ENCODE assay signal across 16 mouse cellular contexts in the genomic region with DNA sequence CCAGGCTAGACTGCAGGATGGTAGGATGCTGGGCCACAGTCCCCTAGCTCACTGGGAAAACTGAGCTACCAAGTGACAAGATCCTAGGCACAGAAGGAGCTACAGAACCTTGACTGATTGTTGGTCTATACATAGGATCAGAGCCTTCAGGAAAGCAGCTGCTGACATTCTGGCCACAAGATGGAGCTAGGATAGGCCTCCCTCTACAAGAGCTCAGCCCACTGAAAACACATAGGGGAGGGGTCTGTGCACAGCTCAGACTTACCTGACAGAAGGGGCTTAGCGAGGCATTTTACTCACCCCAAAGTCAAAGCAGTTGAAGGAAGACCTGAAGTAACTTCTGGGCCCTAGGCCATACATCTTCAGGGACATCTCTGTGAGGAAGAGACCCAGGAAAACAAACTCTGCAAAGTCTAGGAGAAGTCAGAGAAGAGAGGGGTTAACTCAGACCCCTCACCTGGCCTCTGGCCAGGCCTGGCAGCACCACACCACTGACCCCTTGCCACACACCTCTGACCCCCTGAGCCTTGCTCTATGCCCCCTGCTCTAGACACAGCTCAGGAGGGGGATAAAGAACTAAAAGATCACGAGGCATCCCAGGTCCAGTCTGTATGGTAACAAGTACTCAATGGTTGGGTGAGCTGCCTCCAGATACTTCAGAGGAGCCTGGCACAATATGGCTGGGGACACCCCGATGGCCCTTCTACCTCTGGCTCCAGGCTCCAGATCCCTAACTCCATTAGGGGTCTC.
A peak's percentile ranks its signal among the peaks of the same experiment; 100 is the strongest.
DNase-seq lines count a peak whose midpoint lies in the region; ATAC-seq and TF ChIP-seq lines count a peak whose summit lies in the region.
"Had no signal": no experiment of that assay in that cellular context is flagged by ENCODE, and none has a peak within 500 bp of the region (broad histone marks: within the 10 kb centered on the region; RNA-seq: fewer than 3 reads in every experiment).

No protein-coding gene starts in this region.

- WGBS in forebrain, postnatal 0 days = 86% methylated on average over 3 of the region's 3 CpGs
- WGBS in forebrain, embryonic 16.5 days = 78% methylated on average over 3 of the region's 3 CpGs
- 73% methylated on average over 3 of the region's 3 CpGs for WGBS in liver, postnatal 0 days (ENCODE audit: insufficient replicate concordance)

- H3K9me3 ChIP-seq in forebrain, postnatal 0 days (ENCODE audit: low read length) = no peaks in the 10 kb centered on the region
- no peaks in the 10 kb centered on the region for H3K9me3 ChIP-seq in forebrain, embryonic 16.5 days (ENCODE audit: control insufficient read depth, low read length)
- no peaks in the 10 kb centered on the region for H3K9me3 ChIP-seq in liver, postnatal 0 days (ENCODE audit: low read length)
- no peaks in the 10 kb centered on the region for H3K9me3 ChIP-seq in CH12.LX (replicated peaks; ENCODE audit: low read length)
- H3K9me3 ChIP-seq: heart, embryonic 15.5 days; hindbrain, embryonic 13.5 days had no signal

- no peak for DNase-seq in forebrain, postnatal 0 days
- no peak for DNase-seq in liver, postnatal 0 days
- DNase-seq in liver (no peak), CH12.LX (ENCODE audit: extremely low read depth) (no peak)
- DNase-seq in induced T-regulatory cell, adult 2 months (ENCODE audit: low read depth) = peak; percentile 14
- no peak for DNase-seq in gastrocnemius, postnatal 4 days (ENCODE audit: low spot score in 2 of 2)
- DNase-seq: adrenal gland, postnatal 25 days; B cell, adult 2 months; cerebellum, postnatal 10 days; kidney, adult 2 months; kidney, postnatal 4 days had no signal

- H3K36me3 ChIP-seq in forebrain, postnatal 0 days (ENCODE audit: insufficient read depth) = peaks cover 74% of the 10 kb centered on the region
- H3K36me3 ChIP-seq in forebrain, embryonic 16.5 days (ENCODE audit: control insufficient read depth, insufficient read depth) = peaks cover 22% of the 10 kb centered on the region
- no peaks in the 10 kb centered on the region for H3K36me3 ChIP-seq in liver, postnatal 0 days (replicated peaks; ENCODE audit: insufficient read depth, low read length)
- H3K36me3 ChIP-seq in CH12.LX (replicated peaks in 1 of 2; ENCODE audit: control insufficient read depth in 1 of 2, insufficient read depth in 1 of 2, low read length in 1 of 2) = no peaks in the 10 kb centered on the region
- H3K36me3 ChIP-seq: heart, embryonic 15.5 days had no signal

- TF ChIP-seq EP300 in liver, postnatal 0 days (IDR thresholded peaks at IDR 0.05; ENCODE audit: low read depth) = no peak
- TF ChIP-seq EP300 in CH12.LX (IDR thresholded peaks at IDR 0.05; ENCODE audit: low read length) = no peak

- dilution Hi-C loops in CH12.LX (cut with MboI; ENCODE audit: extremely low pct_ligation_motif_present, extremely low pct_unique_long_range_greater_than_20kb, low sequenced_read_pairs) = no loop called here

- in situ Hi-C loops in CH12.LX (cut with MboI; ENCODE audit: low pct_ligation_motif_present, low pct_unique_long_range_greater_than_20kb, low sequenced_read_pairs) = no loop called here

- no peaks in the 10 kb centered on the region for H3K79me2 ChIP-seq in CH12.LX (replicated peaks; ENCODE audit: control insufficient read depth, extremely low read depth, insufficient read depth, poor library complexity, severe bottlenecking)

- ATAC-seq in forebrain, postnatal 0 days = no peak
- no peak for ATAC-seq in forebrain, embryonic 16.5 days
- ATAC-seq in liver, postnatal 0 days = no peak

- no peaks in the 10 kb centered on the region for H3K4me1 ChIP-seq in forebrain, postnatal 0 days (ENCODE audit: insufficient read depth)
- H3K4me1 ChIP-seq in forebrain, embryonic 16.5 days (replicated peaks; ENCODE audit: control insufficient read depth, insufficient read depth, low read length) = no peaks in the 10 kb centered on the region
- no peaks in the 10 kb centered on the region for H3K4me1 ChIP-seq in liver, postnatal 0 days (ENCODE audit: insufficient read depth)
- no peaks in the 10 kb centered on the region for H3K4me1 ChIP-seq in CH12.LX (ENCODE audit: control insufficient read depth in 1 of 2, insufficient read depth in 2 of 2)
- H3K4me1 ChIP-seq: heart, embryonic 15.5 days; hindbrain, embryonic 13.5 days had no signal

- no peaks in the 10 kb centered on the region for H3K27me3 ChIP-seq in forebrain, postnatal 0 days (ENCODE audit: insufficient read depth, low read length)
- H3K27me3 ChIP-seq in forebrain, embryonic 16.5 days (replicated peaks; ENCODE audit: control insufficient read depth, insufficient read depth, low read length) = no peaks in the 10 kb centered on the region
- H3K27me3 ChIP-seq in liver, postnatal 0 days (ENCODE audit: insufficient read depth, low read length) = no peaks in the 10 kb centered on the region
- H3K27me3 ChIP-seq in CH12.LX (replicated peaks) = no peaks in the 10 kb centered on the region
- H3K27me3 ChIP-seq: heart, embryonic 15.5 days; hindbrain, embryonic 13.5 days had no signal

- TF ChIP-seq POLR2A in CH12.LX (IDR thresholded peaks at IDR 0.05; ENCODE audit: low read depth, low read length) = no peak

- no peak overlapping the region for H3K27ac ChIP-seq in forebrain, postnatal 0 days (ENCODE audit: low read depth, low read length)
- no peak overlapping the region for H3K27ac ChIP-seq in forebrain, embryonic 16.5 days (ENCODE audit: low read length)
- no peak overlapping the region for H3K27ac ChIP-seq in liver, postnatal 0 days (ENCODE audit: low read depth)
- no peak overlapping the region for H3K27ac ChIP-seq in CH12.LX (ENCODE audit: insufficient read depth, low read depth)
- H3K27ac ChIP-seq: heart, embryonic 15.5 days; hindbrain, embryonic 13.5 days; liver, embryonic 14.5 days had no signal

- H3K4me2 ChIP-seq in forebrain, postnatal 0 days (ENCODE audit: low read depth) = no peak overlapping the region
- H3K4me2 ChIP-seq in forebrain, embryonic 16.5 days (ENCODE audit: low read length) = no peak overlapping the region
- no peak overlapping the region for H3K4me2 ChIP-seq in liver, postnatal 0 days (ENCODE audit: low read depth, low read length)
- H3K4me2 ChIP-seq in CH12.LX (ENCODE audit: insufficient read depth, low read depth, poor library complexity, severe bottlenecking) = no peak overlapping the region
- H3K4me2 ChIP-seq: heart, embryonic 15.5 days; hindbrain, embryonic 13.5 days had no signal

- TF ChIP-seq RAD21 in CH12.LX (IDR thresholded peaks at IDR 0.05; ENCODE audit: low read depth, low read length) = peak; percentile 33

- H3K4me3 ChIP-seq in forebrain, postnatal 0 days (ENCODE audit: low read depth, low read length) = no peak overlapping the region
- H3K4me3 ChIP-seq in forebrain, embryonic 16.5 days (replicated peaks; ENCODE audit: low read length) = no peak overlapping the region
- no peak overlapping the region for H3K4me3 ChIP-seq in liver, postnatal 0 days (ENCODE audit: low read depth, low read length)
- no peak overlapping the region for H3K4me3 ChIP-seq in CH12.LX (replicated peaks in 1 of 3; ENCODE audit: low read depth in 2 of 3, low read length in 2 of 3, poor library complexity in 1 of 3)
- H3K4me3 ChIP-seq: heart, embryonic 15.5 days; hindbrain, embryonic 13.5 days; myocyte had no signal

- peak; percentile 23; the same call in 1 of the 2 replicates for TF ChIP-seq CTCF in forebrain, postnatal 0 days (IDR thresholded peaks at IDR 0.05; ENCODE audit: low read depth)
- peak; percentile 31 for TF ChIP-seq CTCF in liver, postnatal 0 days (IDR thresholded peaks at IDR 0.05; ENCODE audit: low read depth)
- peak in 1 of 2 experiments; percentile 52; a peak in 2 of 4 replicates for TF ChIP-seq CTCF in CH12.LX (conservative IDR thresholded peaks at IDR 0.05 in 1 of 2, IDR thresholded peaks at IDR 0.05 in 1 of 2; ENCODE audit: low read depth in 2 of 2, low read length in 2 of 2)

- H3K9ac ChIP-seq in forebrain, postnatal 0 days = no peak overlapping the region
- H3K9ac ChIP-seq in forebrain, embryonic 16.5 days (replicated peaks; ENCODE audit: low read depth, low read length) = no peak overlapping the region
- H3K9ac ChIP-seq in liver, postnatal 0 days (replicated peaks) = no peak overlapping the region
- no peak overlapping the region for H3K9ac ChIP-seq in CH12.LX (ENCODE audit: insufficient read depth, low read depth)
- H3K9ac ChIP-seq: heart, embryonic 15.5 days; hindbrain, embryonic 13.5 days; liver, embryonic 14.5 days had no signal

TF ChIP-seq in CH12.LX, 34 proteins besides CTCF, POLR2A, EP300 and RAD21:
- TF ChIP-seq ETS1 (conservative IDR thresholded peaks at IDR 0.05; ENCODE audit: low read depth, low read length) (no peak), JUN (IDR thresholded peaks at IDR 0.05; ENCODE audit: insufficient read depth, low read depth, low read length) (no peak), JUND (conservative IDR thresholded peaks at IDR 0.05; ENCODE audit: low read depth, low read length) (no peak), PAX5 (IDR thresholded peaks at IDR 0.05; ENCODE audit: low read length) (no peak), SMC3 (IDR thresholded peaks at IDR 0.05; ENCODE audit: low read depth, low read length) (peak; percentile 61), ZMIZ1 (IDR thresholded peaks at IDR 0.05; ENCODE audit: low read depth, low read length) (no peak), CHD2 (IDR thresholded peaks at IDR 0.05; ENCODE audit: low read length) (no peak)
